Mouse (Mus musculus) forebrain, embryonic 12.5 days (tissue): ENCODE measurements around the gene G530012D18Rik. TPM values are rescaled to one million over a fixed set of nuclear protein-coding genes. Genes with fewer than 3 reads are reported as not detected.
"Not testable (repeated sequence)": the region's sequence is repeated elsewhere in the genome, so short reads cannot be mapped to it uniquely, and the experiment has no call there.

ENCODE experiments used
- ATAC-seq: fragments of 200-750 bp; cut with Nextera tagmentation; 2 replicates; pipeline ENCODE4 v1.8.0; 2017; ENCODE audit warnings: moderate TSS enrichment; ENCODE audit not compliant: low FRiP score
- H3K27ac ChIP-seq: fragments of 300-500 bp; sonication (generic); 2 replicates; pipeline ENCODE4 v1.5.1; 2016; ENCODE audit warnings: mild to moderate bottlenecking
- H3K27me3 ChIP-seq: fragments of 300-500 bp; sonication (generic); 2 replicates; pipeline ENCODE4 v1.6.1; 2016; ENCODE audit warnings: mild to moderate bottlenecking
- H3K36me3 ChIP-seq: fragments of 300-500 bp; sonication (generic); replicated peaks from 2 replicates; pipeline ENCODE4 v1.6.1; 2016; ENCODE audit warnings: mild to moderate bottlenecking
- H3K4me1 ChIP-seq: fragments of 300-500 bp; sonication (generic); 2 replicates; pipeline ENCODE4 v1.6.1; 2016
- H3K4me2 ChIP-seq: fragments of 300-500 bp; sonication (generic); 2 replicates; pipeline ENCODE4 v1.6.1; 2016; ENCODE audit warnings: mild to moderate bottlenecking, moderate library complexity
- H3K4me3 ChIP-seq: fragments of 300-500 bp; sonication (generic); replicated peaks from 2 replicates; pipeline ENCODE4 v1.5.1; 2016; ENCODE audit warnings: mild to moderate bottlenecking
- H3K9ac ChIP-seq: fragments of 300-500 bp; sonication (generic); 2 replicates; pipeline ENCODE4 v1.6.1; 2016; ENCODE audit warnings: mild to moderate bottlenecking
- H3K9me3 ChIP-seq: fragments of 300-500 bp; sonication (generic); 2 replicates; pipeline ENCODE4 v1.6.1; 2016
- WGBS: fragments of 180-500 bp; shearing (Covaris S2); methylation state at CpG from one replicate; pipeline ENCODE4 v1.1.7; 2016; 5-methylcytosine and 5-hydroxymethylcytosine counted together
- polyA plus RNA-seq: library from polyadenylated mRNA; unstranded; fragments of >200 nt; fragmentation: Nextera tagmentation; extraction: Ambion mirVana; gene quantifications from 2 replicates; pipeline ENCODE4 v1.2.1, GENCODE M21; 2016

Gene G530012D18Rik
- polyA plus RNA-seq, 1 experiment from 2014 or later: not detected

DNA sequence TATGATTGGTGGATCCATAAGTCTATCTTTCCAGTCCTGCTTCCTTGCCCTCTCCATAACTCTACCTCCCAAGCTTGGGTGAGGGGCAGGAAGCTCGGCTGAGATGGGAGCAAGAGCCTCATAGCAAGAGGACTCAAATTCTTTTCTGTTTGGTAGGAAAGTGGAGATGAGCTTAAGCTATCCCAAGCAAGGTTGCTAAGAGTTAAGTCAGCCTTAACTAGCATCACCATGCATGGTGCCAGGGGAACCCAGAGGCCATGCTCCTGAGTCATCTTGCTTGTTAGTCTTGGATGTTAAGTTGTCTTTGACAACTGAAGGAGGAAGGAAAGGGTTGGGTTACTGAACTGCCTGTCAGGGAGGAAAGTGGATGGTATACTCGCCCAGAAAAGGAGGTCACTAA lies 13.2 kb downstream of the G530012D18Rik start:
- H3K4me1 ChIP-seq, ATAC-seq, H3K27ac ChIP-seq, H3K4me3 ChIP-seq, H3K9ac ChIP-seq, H3K4me2 ChIP-seq, H3K27me3 ChIP-seq, H3K9me3 ChIP-seq, H3K36me3 ChIP-seq: not testable (repeated sequence)
- 83% methylated on average over 1 of the region's 2 CpGs for WGBS

DNA sequence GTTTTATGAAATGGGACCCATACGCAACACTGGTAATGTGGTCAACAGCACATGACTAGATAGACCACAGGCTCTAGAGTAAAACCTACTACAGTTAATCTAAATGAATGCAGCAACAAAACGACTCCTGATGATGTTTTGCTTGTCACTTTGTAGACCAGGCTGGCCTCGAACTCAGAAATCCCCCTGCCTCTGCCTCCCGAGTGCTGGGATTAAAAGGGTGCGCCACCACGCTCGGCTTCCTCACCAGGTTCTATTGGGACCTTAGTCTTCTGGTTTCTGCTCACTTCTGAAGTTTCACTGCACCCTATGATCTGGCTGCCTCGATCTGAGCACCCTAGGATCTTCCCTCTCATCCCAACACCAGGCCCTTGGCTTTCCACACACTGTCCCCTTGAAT lies 17.1 kb downstream of the G530012D18Rik start:
- WGBS: 87% methylated on average over 8 of the region's 8 CpGs
- not testable (repeated sequence) for H3K27me3 ChIP-seq

DNA sequence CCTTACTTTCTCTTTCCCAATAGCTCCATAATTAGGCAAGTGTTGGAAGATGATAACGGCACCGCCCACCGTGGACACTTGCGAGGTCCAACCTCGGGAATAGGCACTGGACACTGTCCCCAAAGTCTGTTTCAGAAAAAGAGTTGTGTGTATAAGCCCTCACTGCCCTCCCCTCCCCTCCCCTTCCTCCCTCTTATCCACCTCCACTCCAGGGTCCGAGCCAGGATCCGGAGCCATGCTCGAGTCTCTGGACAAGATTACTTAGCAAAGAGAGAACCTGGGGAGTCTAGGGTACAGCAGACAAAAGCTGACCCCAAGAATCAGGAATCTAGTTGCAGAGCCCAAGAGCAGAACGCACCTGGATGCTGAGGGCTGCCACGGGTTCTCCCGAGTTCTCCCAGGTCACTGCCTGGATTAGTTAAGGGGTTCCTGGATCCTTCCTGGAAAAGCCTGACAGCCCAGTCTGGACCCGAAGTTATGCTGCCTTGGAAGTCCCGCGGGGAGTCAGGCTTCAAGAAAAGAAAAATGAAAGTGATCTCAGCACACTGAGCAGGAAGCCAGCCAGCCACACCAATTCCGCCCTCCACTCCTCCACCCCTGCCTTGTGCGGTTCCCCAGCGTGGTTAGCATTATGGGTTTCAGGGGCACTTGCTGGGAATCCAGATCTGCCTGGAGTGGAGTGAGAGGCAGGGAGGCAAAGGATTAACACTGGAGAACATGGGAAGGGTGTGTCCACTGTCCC lies 23.0 kb downstream of the G530012D18Rik start, which contains the start of gene Sp110:
Gene Sp110, minus strand, starts transcription at position 547 of the 742 bp plus-strand sequence.
- H3K9ac ChIP-seq, H3K27ac ChIP-seq, H3K4me1 ChIP-seq, H3K4me2 ChIP-seq, H3K36me3 ChIP-seq, ATAC-seq, H3K27me3 ChIP-seq, H3K9me3 ChIP-seq, H3K4me3 ChIP-seq: not testable (repeated sequence)
- 74% methylated on average over 17 of the region's 17 CpGs for WGBS

More for the DNA sequence above, 17.1 kb downstream of the G530012D18Rik start:
- not testable (repeated sequence) for H3K4me2 ChIP-seq, H3K36me3 ChIP-seq, H3K9me3 ChIP-seq, H3K4me1 ChIP-seq, H3K27ac ChIP-seq, H3K9ac ChIP-seq, ATAC-seq, H3K4me3 ChIP-seq

DNA sequence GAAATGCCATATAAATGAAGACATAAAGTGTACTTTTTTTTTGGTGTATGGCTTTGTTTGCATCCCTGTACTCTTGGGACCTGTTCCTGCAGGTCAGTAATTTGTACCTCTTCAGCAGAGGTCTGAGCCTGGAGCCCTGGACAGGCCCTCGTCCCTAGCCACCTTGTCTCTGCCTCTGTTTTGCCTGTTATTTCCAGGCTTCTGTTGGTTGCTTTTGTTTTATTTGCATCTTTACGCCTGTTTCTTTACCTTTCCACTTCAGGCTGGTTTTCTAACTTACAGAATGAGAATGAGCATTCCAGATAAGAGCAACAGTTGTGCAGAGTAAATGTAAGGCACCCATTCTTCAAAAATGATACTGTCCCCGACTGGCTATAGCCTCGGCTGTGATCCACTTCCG lies 24.6 kb downstream of the G530012D18Rik start, which contains the start of gene Sp140:
Gene Sp140, plus strand, starts transcription at position 301 of the 400 bp plus-strand sequence.
- H3K9me3 ChIP-seq, ATAC-seq, H3K27ac ChIP-seq, H3K4me1 ChIP-seq, H3K9ac ChIP-seq, H3K4me2 ChIP-seq, H3K36me3 ChIP-seq, H3K4me3 ChIP-seq, H3K27me3 ChIP-seq: not testable (repeated sequence)
- 57% methylated on average over 1 of the region's 5 CpGs for WGBS

DNA sequence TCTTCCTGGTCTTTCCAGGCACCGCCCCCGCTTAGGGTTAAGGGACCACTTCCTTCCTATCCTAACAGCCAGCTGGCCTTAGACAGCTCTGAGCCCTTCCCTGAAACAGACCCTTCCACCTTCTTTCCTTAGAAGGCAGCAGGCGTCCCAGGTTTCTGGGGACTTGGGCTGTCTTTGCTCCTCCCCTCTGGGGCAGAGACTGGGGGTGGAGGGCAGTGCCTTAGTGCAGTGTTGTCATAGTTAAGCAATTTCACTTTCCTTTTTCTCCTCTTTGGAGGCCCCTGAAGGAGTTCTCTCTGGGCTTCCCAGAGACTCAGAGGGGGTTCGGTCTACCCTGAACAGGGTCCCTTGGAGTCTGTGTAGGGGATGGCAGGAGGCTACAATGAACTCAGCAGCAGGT lies 25.3 kb downstream of the G530012D18Rik start:
- not testable (repeated sequence) for H3K4me1 ChIP-seq, H3K36me3 ChIP-seq, ATAC-seq, H3K27ac ChIP-seq, H3K9me3 ChIP-seq, H3K27me3 ChIP-seq, H3K4me3 ChIP-seq, H3K9ac ChIP-seq, H3K4me2 ChIP-seq
- WGBS: 67% methylated on average over 4 of the region's 4 CpGs

DNA sequence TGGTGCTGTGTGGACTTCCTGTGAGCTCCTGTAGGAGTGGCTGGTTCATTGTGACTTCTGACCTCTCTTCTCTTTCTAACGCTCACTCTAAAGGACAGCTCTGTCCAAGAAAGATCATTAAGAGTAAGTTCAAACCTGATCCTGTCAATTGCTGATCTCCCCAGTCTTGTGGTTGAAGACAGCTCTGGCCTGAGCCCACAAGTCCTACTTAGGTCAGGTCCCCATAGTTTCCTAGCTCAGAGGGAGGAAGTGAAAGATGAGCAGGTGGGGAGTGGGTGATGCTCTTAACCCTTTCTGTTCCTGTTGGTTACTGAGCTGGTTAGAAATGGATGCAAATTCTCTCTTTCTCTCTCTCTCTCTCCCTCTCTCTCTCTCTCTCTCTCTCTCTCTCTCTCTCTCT lies 28.9 kb downstream of the G530012D18Rik start:
- not testable (repeated sequence) for H3K4me2 ChIP-seq, ATAC-seq, H3K4me3 ChIP-seq, H3K27ac ChIP-seq, H3K36me3 ChIP-seq, H3K27me3 ChIP-seq, H3K9ac ChIP-seq, H3K9me3 ChIP-seq, H3K4me1 ChIP-seq
- WGBS: 100% methylated on average over 1 of the region's 1 CpGs

DNA sequence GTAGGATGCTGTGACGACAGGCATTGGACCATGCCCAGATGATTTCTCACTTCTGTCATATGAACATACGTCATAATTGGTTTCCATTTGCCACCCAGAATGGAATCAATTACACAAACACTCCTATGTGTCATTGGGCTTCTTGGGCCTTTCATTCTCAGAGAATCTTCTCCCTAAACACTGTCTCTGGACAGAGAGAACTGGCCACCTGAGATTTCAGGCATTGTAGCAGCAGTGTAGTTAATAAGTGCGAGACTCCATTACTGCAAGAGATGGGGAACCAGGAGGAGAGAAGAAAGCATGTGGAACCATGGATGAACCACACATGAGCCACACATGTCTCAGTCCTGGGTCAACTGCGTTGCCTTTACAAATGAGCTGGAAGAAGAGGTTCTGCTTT lies 32.9 kb downstream of the G530012D18Rik start:
- not testable (repeated sequence) for H3K9ac ChIP-seq, H3K9me3 ChIP-seq, H3K4me3 ChIP-seq, H3K27ac ChIP-seq, H3K4me2 ChIP-seq, H3K4me1 ChIP-seq, ATAC-seq, H3K36me3 ChIP-seq, H3K27me3 ChIP-seq
- WGBS: 86% methylated on average over 3 of the region's 4 CpGs

DNA sequence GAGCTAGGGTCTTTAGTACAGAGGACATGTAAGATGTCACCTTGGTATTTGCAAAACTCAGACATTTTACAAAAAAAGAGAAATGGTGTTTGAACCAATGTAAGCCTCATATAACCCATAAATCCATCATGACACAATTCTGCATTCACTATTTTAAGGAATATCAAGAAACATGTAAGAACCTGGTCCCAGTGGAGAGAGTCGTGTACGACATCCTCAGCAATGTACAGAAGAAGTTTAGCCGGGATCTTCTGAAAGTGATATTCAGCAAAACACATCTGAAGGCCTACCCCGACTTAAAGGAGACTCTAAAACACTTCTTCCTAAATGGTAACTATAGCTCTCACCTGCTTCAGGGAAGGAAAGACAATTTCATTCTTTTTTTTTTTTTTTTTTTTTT lies 35.1 kb downstream of the G530012D18Rik start:
- not testable (repeated sequence) for H3K27ac ChIP-seq, ATAC-seq
- no CpG with 5 or more reads among the region's 4 CpGs for WGBS

DNA sequence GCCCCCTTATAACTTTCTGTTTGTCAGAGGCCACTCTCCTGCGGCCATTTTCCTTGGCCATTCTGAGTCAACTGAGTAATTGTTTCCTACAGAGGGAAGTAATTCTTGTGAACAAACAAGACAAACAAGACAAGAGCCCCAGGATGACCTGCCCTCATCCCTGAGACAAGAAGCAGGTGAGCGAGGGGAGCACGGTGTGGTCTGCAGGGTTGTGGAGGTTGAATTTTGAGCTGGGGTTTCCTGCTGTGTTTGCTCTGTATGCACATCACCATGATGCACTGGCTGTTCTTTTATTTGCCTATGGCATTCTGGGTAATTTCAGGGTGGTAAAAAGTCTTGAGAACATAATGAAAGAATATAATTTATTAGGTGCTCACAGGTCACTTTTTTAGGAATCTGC lies 39.6 kb downstream of the G530012D18Rik start:
- H3K36me3 ChIP-seq, H3K9me3 ChIP-seq, H3K27ac ChIP-seq, H3K27me3 ChIP-seq, H3K4me2 ChIP-seq, ATAC-seq, H3K4me3 ChIP-seq, H3K9ac ChIP-seq, H3K4me1 ChIP-seq: not testable (repeated sequence)
- WGBS: 96% methylated on average over 3 of the region's 3 CpGs

More for the DNA sequence above, 35.1 kb downstream of the G530012D18Rik start:
- H3K4me2 ChIP-seq, H3K4me3 ChIP-seq, H3K9ac ChIP-seq, H3K27me3 ChIP-seq, H3K4me1 ChIP-seq, H3K9me3 ChIP-seq, H3K36me3 ChIP-seq: not testable (repeated sequence)

DNA sequence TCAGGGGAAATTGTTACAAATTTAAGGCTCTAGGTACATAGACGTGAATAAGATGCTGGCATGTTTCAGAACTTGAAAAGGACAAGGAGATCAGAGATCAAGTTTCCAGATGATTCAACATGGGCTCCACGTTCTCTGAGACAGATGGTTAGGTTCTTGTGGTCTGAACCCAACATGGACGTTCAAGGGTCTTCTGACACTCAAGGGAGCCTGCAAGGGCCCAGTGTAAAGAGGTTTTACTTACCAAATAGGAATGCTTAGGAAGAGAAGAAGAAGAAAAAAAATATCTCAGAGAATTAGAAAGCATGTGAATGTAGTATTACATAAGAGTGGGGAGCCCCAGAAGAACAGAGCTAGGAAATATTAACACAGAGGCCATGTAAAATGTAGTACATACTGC lies 40.3 kb downstream of the G530012D18Rik start:
- not testable (repeated sequence) for H3K36me3 ChIP-seq, H3K4me2 ChIP-seq, ATAC-seq, H3K4me1 ChIP-seq, H3K27me3 ChIP-seq, H3K27ac ChIP-seq, H3K4me3 ChIP-seq, H3K9ac ChIP-seq, H3K9me3 ChIP-seq
- 63% methylated on average over 3 of the region's 3 CpGs for whole genome bisulfite sequencing

DNA sequence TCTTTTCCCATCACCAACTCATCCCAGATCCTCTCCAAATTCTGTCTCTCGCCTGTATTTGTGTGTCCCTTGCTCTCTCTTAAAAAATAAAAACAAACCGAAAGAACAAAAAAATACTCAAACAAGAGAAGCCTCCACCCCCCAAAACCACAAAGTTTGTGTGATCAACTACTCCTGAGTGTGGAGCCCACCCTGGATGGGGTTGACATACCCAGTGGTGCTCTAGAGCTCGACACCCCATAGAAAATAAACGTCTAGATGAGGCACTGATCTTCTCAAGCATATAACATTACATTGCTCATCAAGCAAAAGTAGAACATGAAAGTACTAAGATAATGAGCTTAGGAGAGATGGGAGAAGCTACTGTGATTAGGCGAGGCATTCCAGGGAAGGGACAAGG lies 41.7 kb downstream of the G530012D18Rik start:
- not testable (repeated sequence) for H3K4me1 ChIP-seq, ATAC-seq, H3K9ac ChIP-seq, H3K4me3 ChIP-seq, H3K36me3 ChIP-seq, H3K27me3 ChIP-seq, H3K9me3 ChIP-seq, H3K27ac ChIP-seq, H3K4me2 ChIP-seq
- 65% methylated on average over 4 of the region's 5 CpGs for WGBS

DNA sequence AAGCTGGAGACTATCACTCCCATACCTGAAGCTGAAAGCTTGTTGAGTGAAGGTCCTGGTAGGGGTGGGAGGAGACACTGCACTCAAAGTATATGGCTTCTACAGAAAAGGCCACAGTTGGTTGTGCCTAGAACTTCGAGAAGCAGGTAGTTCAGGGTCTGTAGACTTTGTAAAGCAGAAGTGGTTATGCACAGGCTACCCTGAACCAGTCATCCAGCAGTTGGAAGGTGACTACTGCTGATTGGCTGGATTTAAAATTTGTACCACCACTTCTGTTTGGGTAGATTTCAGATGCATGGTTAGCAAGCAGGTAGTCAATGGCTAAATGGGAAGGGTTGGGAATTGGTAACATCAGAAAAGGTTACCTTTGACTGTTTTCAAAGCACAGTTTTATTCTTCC lies 43.2 kb downstream of the G530012D18Rik start:
- H3K4me2 ChIP-seq, H3K4me1 ChIP-seq, H3K27ac ChIP-seq, H3K9ac ChIP-seq, H3K9me3 ChIP-seq, H3K27me3 ChIP-seq, ATAC-seq, H3K36me3 ChIP-seq, H3K4me3 ChIP-seq: not testable (repeated sequence)
- WGBS: 55% methylated on average over 1 of the region's 1 CpGs
